Mouse (Mus musculus) liver, postnatal 0 days (tissue): ENCODE results near the gene Eng. TPM values are rescaled to one million over a fixed set of nuclear protein-coding genes. Genes with fewer than 3 reads are reported as not detected.

Experiments
- ATAC-seq: fragments of 200-750 bp; cut with Nextera tagmentation; 2 replicates; pipeline ENCODE4 v1.8.0; 2017; ENCODE audit warnings: mild to moderate bottlenecking, moderate library complexity
- DNase-seq: peaks from one replicate; pipeline ENCODE4 v3.0.0-alpha.2; 2016
- H3K27ac ChIP-seq: fragments of 300-500 bp; sonication (generic); 2 replicates; pipeline ENCODE4 v1.5.1; 2014; ENCODE audit warnings: antibody characterized with exemption, moderate library complexity, mild to moderate bottlenecking, low read depth
- H3K27me3 ChIP-seq: fragments of 300-500 bp; sonication (generic); 2 replicates; pipeline ENCODE4 v1.6.1; 2014; ENCODE audit warnings: low read length, control low read depth, mixed read lengths; ENCODE audit not compliant: insufficient read depth
- H3K36me3 ChIP-seq: fragments of 300-500 bp; sonication (generic); replicated peaks from 2 replicates; pipeline ENCODE4 v1.6.1; 2014; ENCODE audit warnings: mild to moderate bottlenecking, control low read depth, low read length, moderate library complexity, mixed read lengths; ENCODE audit not compliant: insufficient read depth
- H3K4me1 ChIP-seq: fragments of 300-500 bp; sonication (generic); 2 replicates; pipeline ENCODE4 v1.6.1; 2014; ENCODE audit warnings: antibody characterized with exemption, mild to moderate bottlenecking, control low read depth; ENCODE audit not compliant: insufficient read depth
- H3K4me2 ChIP-seq: fragments of 300-500 bp; sonication (generic); 2 replicates; pipeline ENCODE4 v1.6.1; 2014; ENCODE audit warnings: low read depth, mild to moderate bottlenecking, low read length, moderate library complexity, mixed read lengths
- H3K4me3 ChIP-seq: fragments of 300-500 bp; sonication (generic); 2 replicates; pipeline ENCODE4 v1.5.1; 2014; ENCODE audit warnings: low read depth, low read length
- H3K9ac ChIP-seq: fragments of 300-500 bp; sonication (generic); replicated peaks from 2 replicates; pipeline ENCODE4 v1.6.1; 2014; ENCODE audit warnings: mild to moderate bottlenecking, moderate library complexity
- H3K9me3 ChIP-seq: fragments of 300-500 bp; sonication (generic); 2 replicates; pipeline ENCODE4 v1.6.1; 2016; ENCODE audit warnings: mild to moderate bottlenecking, control low read depth, low read length, mixed read lengths
- CTCF ChIP-seq: sonication (generic); IDR thresholded peaks from 2 replicates; pipeline ENCODE4 v1.5.1; 2016; ENCODE audit warnings: antibody characterized with exemption, low read depth
- EP300 ChIP-seq: IDR thresholded peaks from 2 replicates; pipeline ENCODE4 v1.6.1; 2016; ENCODE audit warnings: antibody characterized with exemption, low read depth, mild to moderate bottlenecking
- WGBS: fragments of 180-500 bp; shearing (Covaris S2); extraction: QIAGEN DNeasy Blood & Tissue Kit; methylation state at CpG from one replicate; pipeline ENCODE4 v1.1.7; 2014; ENCODE audit not compliant: insufficient replicate concordance; 5-methylcytosine and 5-hydroxymethylcytosine counted together
- polyA plus RNA-seq: library from polyadenylated mRNA; unstranded; fragments of >200 nt; fragmentation: Nextera tagmentation; extraction: Ambion mirVana; gene quantifications from 2 replicates; pipeline ENCODE4 v1.2.1, GENCODE M21; 2015

Gene Eng
- polyA plus RNA-seq, 1 experiment from 2014 or later = 30.2 TPM

DNA sequence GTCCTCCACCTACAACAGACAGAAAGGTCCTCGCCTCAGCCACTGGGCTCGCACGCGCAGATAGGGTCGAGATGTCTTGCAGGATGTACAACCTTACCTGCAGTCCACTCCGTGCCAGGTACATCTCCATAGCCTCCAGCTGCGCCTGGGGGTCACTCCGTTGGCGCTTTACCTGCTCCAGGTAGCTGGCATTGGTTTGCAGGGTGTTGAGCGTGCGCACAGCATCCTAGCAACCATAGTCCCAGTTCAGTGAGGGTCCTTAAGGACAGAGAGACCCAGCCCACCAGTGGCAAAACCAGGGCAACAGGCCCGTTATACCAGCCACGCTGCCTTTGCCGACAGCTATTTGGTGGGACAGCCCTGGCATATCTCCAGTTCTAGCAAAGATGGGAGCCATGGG lies 46.1 kb downstream of the Eng start:
- 89% methylated on average over 14 of the region's 14 CpGs for WGBS
- DNase-seq (no peak), ATAC-seq (no peak)
- Histone ChIP-seq H3K4me1 (peaks cover 28% of the 10 kb centered on the region), H3K9ac (peak overlapping the region; percentile 77), H3K4me3 (peak overlapping the region; percentile 61; the same call in 1 of the 2 replicates), H3K27ac (no peak overlapping the region), H3K36me3 (peaks cover 9% of the 10 kb centered on the region), H3K27me3 (no peaks in the 10 kb centered on the region), H3K9me3 (no peaks in the 10 kb centered on the region), H3K4me2 (peak overlapping the region; percentile 96)
- TF ChIP-seq EP300 = no peak
- TF ChIP-seq CTCF = no peak

DNA sequence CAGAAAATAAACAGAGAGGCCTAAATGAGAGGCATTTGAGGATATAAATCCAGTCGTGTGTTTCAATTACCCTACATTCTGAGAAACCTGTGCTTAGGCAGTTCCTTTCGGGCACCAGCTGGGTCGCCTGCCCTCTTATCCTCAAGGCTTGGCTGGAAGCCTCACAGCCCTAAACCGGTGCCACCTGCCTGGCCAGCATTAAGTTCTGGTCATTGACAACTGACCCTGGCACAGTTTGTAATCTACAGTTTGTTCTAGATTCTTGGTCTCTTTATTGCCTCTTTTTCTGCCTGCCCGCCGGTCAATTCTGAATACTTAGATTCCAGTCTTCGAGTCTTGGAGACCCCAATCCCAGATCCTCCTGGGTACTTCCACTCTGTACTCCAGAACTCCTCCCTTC lies 46.9 kb downstream of the Eng start:
- 10% methylated on average over 7 of the region's 7 CpGs for WGBS

DNA sequence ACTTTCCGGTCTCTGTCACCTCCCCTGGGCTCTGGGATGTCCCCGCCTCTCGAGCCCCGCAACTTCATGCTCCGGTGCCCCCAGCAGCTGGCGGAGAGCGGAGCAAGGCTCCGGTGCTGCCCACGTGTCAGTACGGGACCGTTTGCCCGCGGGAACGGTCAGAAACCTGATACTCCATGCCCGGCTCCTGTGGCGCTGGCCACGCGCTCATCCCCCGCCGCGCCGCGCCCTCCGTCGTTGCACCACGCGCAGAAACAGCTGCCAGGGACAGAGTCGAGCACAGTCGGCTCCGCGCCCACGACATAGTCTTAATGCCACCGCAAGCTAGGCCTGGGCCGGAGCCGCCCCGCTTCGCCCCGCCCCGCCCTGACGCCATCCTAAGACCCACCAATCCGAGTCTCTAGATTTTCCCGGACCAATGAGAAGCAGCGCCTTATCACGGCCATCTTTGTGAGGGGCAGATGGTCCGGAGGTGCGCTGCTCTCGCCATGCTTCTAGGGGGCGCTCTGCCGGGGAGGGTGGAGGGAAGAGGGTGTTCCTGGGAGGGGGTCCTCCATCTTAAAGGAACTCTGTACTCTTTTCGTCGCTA lies 47.5 kb downstream of the Eng start:
- peak overlapping the region; percentile 61 for H3K4me3 ChIP-seq
- under 1% methylated on average over 51 of the region's 51 CpGs for WGBS
- no peaks in the 10 kb centered on the region for H3K27me3 ChIP-seq
- ATAC-seq (peak; percentile 96), DNase-seq (peak; percentile 95)
- H3K9ac ChIP-seq = peak overlapping the region; percentile 77
- H3K36me3 ChIP-seq = no peaks in the 10 kb centered on the region
- peaks cover 28% of the 10 kb centered on the region for H3K4me1 ChIP-seq
- TF ChIP-seq EP300 (0 out of 2 replicates have a peak, but pooled peaks have one; percentile 13), CTCF (peak; percentile 92)
- peak overlapping the region; percentile 72 for H3K27ac ChIP-seq
- peak overlapping the region; percentile 96 for H3K4me2 ChIP-seq
- H3K9me3 ChIP-seq = no peaks in the 10 kb centered on the region

More for the DNA sequence above, 46.9 kb downstream of the Eng start:
- Histone ChIP-seq H3K27ac (peak overlapping the region; percentile 72; the same call in 1 of the 2 replicates), H3K9me3 (no peaks in the 10 kb centered on the region), H3K4me1 (peaks cover 28% of the 10 kb centered on the region), H3K36me3 (peaks cover 1% of the 10 kb centered on the region; the same call in 1 of the 2 replicates), H3K4me3 (peak overlapping the region; percentile 61), H3K4me2 (peak overlapping the region; percentile 96), H3K27me3 (no peaks in the 10 kb centered on the region), H3K9ac (peak overlapping the region; percentile 77)
- DNase-seq = no peak
- ATAC-seq = no peak
- no peak for TF ChIP-seq CTCF
- no peak for TF ChIP-seq EP300

DNA sequence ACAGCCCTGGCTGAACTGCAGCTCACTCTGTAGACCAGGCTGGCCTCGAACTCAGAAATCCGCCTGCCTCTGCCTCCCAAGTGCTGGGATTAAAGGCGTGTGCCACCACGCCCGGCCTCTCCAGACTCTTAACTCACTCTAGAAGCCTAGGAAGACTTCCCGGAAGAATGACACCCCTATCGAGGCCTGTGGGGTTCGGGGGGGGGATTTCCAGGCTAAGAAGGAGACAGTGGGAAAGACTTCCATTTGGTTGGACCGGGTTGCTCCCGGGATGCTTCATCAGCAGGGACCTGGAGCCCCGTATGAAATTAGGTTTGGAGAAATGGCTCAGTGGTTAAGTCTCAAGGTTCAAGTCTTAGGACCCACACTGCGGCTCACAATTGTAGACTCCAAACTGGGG lies 48.3 kb downstream of the Eng start:
- peak overlapping the region; percentile 61; the same call in 1 of the 2 replicates for H3K4me3 ChIP-seq
- 83% methylated on average over 12 of the region's 12 CpGs for WGBS
- peak overlapping the region; percentile 49 for H3K9ac ChIP-seq
- peak overlapping the region; percentile 96 for H3K4me2 ChIP-seq
- DNase-seq (no peak), ATAC-seq (no peak)
- TF ChIP-seq EP300 (no peak), CTCF (no peak)
- no peaks in the 10 kb centered on the region for H3K36me3 ChIP-seq
- peak overlapping the region; percentile 49; the same call in 1 of the 2 replicates for H3K27ac ChIP-seq
- peaks cover 28% of the 10 kb centered on the region for H3K4me1 ChIP-seq
- H3K27me3 ChIP-seq = no peaks in the 10 kb centered on the region
- no peaks in the 10 kb centered on the region for H3K9me3 ChIP-seq

DNA sequence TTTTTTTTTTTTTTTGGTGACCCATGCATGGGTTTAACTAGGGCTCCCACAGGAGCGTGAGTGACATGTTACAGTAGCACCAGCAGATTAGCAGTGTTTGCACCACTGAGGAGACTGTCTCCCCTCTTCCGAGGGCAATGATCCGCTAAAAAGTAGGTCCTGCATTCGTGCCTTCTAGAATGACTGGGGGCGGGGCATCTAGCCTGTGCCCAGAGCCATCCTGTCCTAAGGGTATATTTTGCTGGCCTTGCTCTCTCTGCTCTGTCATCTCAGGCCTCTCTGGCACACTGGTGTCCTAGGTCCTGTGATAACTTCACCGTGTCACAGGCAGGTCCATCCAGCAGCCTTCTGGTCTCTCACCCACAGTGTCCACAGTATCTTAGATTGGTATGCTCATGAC lies 53.3 kb downstream of the Eng start:
- ATAC-seq (no peak), DNase-seq (no peak)
- Histone ChIP-seq H3K4me1 (peaks cover 1% of the 10 kb centered on the region; the same call in 1 of the 2 replicates), H3K27ac (peak overlapping the region; percentile 95), H3K4me3 (no peak overlapping the region), H3K9ac (no peak overlapping the region), H3K27me3 (no peaks in the 10 kb centered on the region), H3K9me3 (no peaks in the 10 kb centered on the region), H3K4me2 (peak overlapping the region; percentile 56; the same call in 1 of the 2 replicates), H3K36me3 (peaks cover 7% of the 10 kb centered on the region; the same call in 1 of the 2 replicates)
- WGBS = 75% methylated on average over 6 of the region's 6 CpGs
- no peak for TF ChIP-seq CTCF
- no peak for TF ChIP-seq EP300

DNA sequence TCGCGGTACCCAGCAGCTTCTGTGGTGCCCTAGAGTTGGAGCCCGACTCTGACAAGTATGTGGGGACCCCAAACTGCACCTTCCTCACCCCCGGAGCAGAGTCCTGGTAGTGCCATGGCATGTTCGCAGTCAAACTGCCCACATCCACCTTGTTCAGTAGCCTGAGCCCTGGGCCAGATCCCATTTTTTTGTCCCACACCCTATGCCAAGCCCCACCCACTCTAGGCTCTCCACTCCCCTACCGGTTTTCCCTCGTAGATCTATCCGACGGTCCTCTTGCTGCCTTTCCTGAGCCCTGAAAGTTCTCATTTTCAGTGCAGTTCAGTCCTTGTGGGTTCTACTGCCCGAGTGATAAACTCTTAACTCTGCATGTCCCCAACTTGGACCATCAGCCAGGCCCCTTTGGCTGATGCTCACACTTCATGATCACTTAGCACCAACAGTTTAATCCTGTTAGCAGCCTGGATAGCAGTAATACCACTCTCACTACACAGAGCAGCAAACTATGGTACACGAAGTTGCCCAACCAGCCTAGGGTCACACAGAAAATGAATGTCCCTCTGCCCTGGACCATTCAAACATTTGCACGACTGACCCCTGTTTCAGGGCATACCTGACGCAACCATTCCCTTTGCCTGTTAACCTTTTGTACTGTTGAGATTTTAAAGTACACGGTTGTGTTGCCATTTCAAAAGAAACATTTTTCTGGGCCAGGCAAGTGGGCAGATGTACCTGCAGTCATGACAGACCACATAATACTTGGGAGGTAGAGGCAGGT lies 54.8 kb downstream of the Eng start:
- peak overlapping the region; percentile 62 for H3K4me2 ChIP-seq
- H3K36me3 ChIP-seq = peaks cover 22% of the 10 kb centered on the region
- ATAC-seq = peak; percentile 80
- H3K4me3 ChIP-seq = peak overlapping the region; percentile 19; the same call in 1 of the 2 replicates
- WGBS = 72% methylated on average over 14 of the region's 14 CpGs
- peak overlapping the region; percentile 54 for H3K9ac ChIP-seq
- peak; percentile 61 for DNase-seq
- no peaks in the 10 kb centered on the region for H3K4me1 ChIP-seq
- TF ChIP-seq CTCF = no peak
- peak; percentile 85 for TF ChIP-seq EP300
- H3K27me3 ChIP-seq = no peaks in the 10 kb centered on the region
- peak overlapping the region; percentile 95 for H3K27ac ChIP-seq
- no peaks in the 10 kb centered on the region for H3K9me3 ChIP-seq
